Mouse (Mus musculus): ENCODE measurements around the gene Pold2.

DNA sequence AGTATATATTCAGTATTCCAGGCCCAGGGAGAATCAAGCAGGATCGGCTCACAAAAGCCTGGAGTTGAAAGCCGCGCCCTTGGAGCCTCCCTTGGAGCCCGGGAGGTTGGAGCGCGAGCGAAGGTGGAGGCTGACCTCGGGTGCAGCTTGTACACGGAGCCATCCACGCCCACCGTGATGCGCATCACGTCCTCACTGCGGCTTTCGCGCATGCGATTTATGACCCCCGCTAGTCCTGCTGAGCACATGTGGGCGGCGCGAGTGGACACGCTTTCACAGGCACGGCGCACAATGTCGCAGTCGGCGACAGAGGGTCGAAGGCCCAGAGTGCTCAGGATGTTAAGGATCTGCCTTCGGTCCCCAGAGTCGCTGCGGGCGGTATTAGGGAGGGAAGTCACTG is 23.9 kb upstream of the Pold2 start:
- TF ChIP-seq CTCF (IDR thresholded peaks at IDR 0.05; ENCODE audit: low read depth, low read length) (no peak), GATA1 (IDR thresholded peaks at IDR 0.05; ENCODE audit: borderline replicate concordance, low read length) (no peak), TAL1 (conservative IDR thresholded peaks at IDR 0.05; ENCODE audit: low read depth, low read length) (no peak), POLR2AphosphoS5 (IDR thresholded peaks at IDR 0.05; ENCODE audit: insufficient replicate concordance, low read depth, low read length) (no peak)

Data from G1E (cell line).